Mouse (Mus musculus) kidney, embryonic 14.5 days (tissue): ENCODE measurements at regions not wholly inside any gene's neighbourhood (a gene's known extent, or its start where the extent isn't known, plus 50 kb on each side); places are given as distances from the start of the nearest gene placed in this dataset.
A peak's percentile ranks its signal among the peaks of the same experiment; 100 is the strongest.

Source experiments
- ATAC-seq: fragments of 200-750 bp; cut with Nextera tagmentation; 2 replicates; pipeline ENCODE4 v1.8.0; 2017; ENCODE audit warnings: moderate number of reproducible peaks, mild to moderate bottlenecking, moderate TSS enrichment, moderate library complexity; ENCODE audit not compliant: low FRiP score, low TSS enrichment
- H3K27ac ChIP-seq: fragments of 300-500 bp; sonication (generic); 2 replicates; pipeline ENCODE4 v1.5.1; 2014; ENCODE audit warnings: low read depth, mild to moderate bottlenecking, low read length, moderate library complexity, mixed read lengths
- H3K27me3 ChIP-seq: fragments of 300-500 bp; sonication (generic); 2 replicates; pipeline ENCODE4 v1.6.1; 2014; ENCODE audit warnings: mild to moderate bottlenecking, low read length; ENCODE audit not compliant: control insufficient read depth, insufficient read depth
- H3K36me3 ChIP-seq: fragments of 300-500 bp; sonication (generic); 2 replicates; pipeline ENCODE4 v1.6.1; 2014; ENCODE audit warnings: low read length, mixed read lengths; ENCODE audit not compliant: control insufficient read depth, insufficient read depth
- H3K4me1 ChIP-seq: fragments of 300-500 bp; sonication (generic); 2 replicates; pipeline ENCODE4 v1.6.1; 2014; ENCODE audit warnings: low read length, mixed read lengths; ENCODE audit not compliant: control insufficient read depth, insufficient read depth
- H3K4me2 ChIP-seq: fragments of 300-500 bp; sonication (generic); replicated peaks from 2 replicates; pipeline ENCODE4 v1.6.1; 2014; ENCODE audit warnings: low read depth, mild to moderate bottlenecking, low read length
- H3K4me3 ChIP-seq: fragments of 300-500 bp; sonication (generic); 2 replicates; pipeline ENCODE4 v1.5.1; 2014; ENCODE audit warnings: mild to moderate bottlenecking, low read length
- H3K9ac ChIP-seq: fragments of 300-500 bp; sonication (generic); 2 replicates; pipeline ENCODE4 v1.6.1; 2014; ENCODE audit warnings: low read depth, mild to moderate bottlenecking, low read length, moderate library complexity
- H3K9me3 ChIP-seq: fragments of 300-500 bp; sonication (generic); 2 replicates; pipeline ENCODE4 v1.6.1; 2016; ENCODE audit warnings: low read length; ENCODE audit not compliant: control insufficient read depth
- WGBS: fragments of 180-500 bp; shearing (Covaris S2); extraction: QIAGEN DNeasy Blood & Tissue Kit; methylation state at CpG from one replicate; pipeline ENCODE4 v1.1.7; 2014; 5-methylcytosine and 5-hydroxymethylcytosine counted together

GRCm38 (mm10) chr11:19111916-19112575 is 93.3 kb upstream of the Meis1 start:
- Histone ChIP-seq H3K27ac (no peak overlapping the region), H3K27me3 (no peaks in the 10 kb centered on the region), H3K4me2 (no peak overlapping the region), H3K36me3 (no peaks in the 10 kb centered on the region), H3K4me3 (no peak overlapping the region), H3K4me1 (no peaks in the 10 kb centered on the region), H3K9me3 (no peaks in the 10 kb centered on the region), H3K9ac (no peak overlapping the region)
- ATAC-seq = no peak
- 48% methylated on average over 7 of the region's 7 CpGs for WGBS

- 56% methylated on average over 2 of the region's 2 CpGs for whole genome bisulfite sequencing
Observed at GRCm38 (mm10) chr11:19117121-19117520, 98.3 kb upstream of the Meis1 start.

GRCm38 (mm10) chr11:19118258-19118657 is 99.5 kb upstream of the Meis1 start:
- Histone ChIP-seq H3K27me3 (no peaks in the 10 kb centered on the region), H3K27ac (no peak overlapping the region), H3K4me1 (peaks cover 9% of the 10 kb centered on the region), H3K9me3 (no peaks in the 10 kb centered on the region), H3K36me3 (no peaks in the 10 kb centered on the region), H3K9ac (no peak overlapping the region), H3K4me3 (no peak overlapping the region), H3K4me2 (no peak overlapping the region)
- 82% methylated on average over 4 of the region's 4 CpGs for WGBS
- ATAC-seq = no peak

More at GRCm38 (mm10) chr11:19117121-19117520, 98.3 kb upstream of the Meis1 start:
- no peak overlapping the region for H3K27ac ChIP-seq
- H3K27me3 ChIP-seq = no peaks in the 10 kb centered on the region
- peaks cover 9% of the 10 kb centered on the region for H3K4me1 ChIP-seq
- no peak overlapping the region for H3K4me3 ChIP-seq
- no peak for ATAC-seq
- H3K9me3 ChIP-seq = no peaks in the 10 kb centered on the region
- no peak overlapping the region for H3K9ac ChIP-seq
- H3K36me3 ChIP-seq = no peaks in the 10 kb centered on the region
- H3K4me2 ChIP-seq = no peak overlapping the region

DNA sequence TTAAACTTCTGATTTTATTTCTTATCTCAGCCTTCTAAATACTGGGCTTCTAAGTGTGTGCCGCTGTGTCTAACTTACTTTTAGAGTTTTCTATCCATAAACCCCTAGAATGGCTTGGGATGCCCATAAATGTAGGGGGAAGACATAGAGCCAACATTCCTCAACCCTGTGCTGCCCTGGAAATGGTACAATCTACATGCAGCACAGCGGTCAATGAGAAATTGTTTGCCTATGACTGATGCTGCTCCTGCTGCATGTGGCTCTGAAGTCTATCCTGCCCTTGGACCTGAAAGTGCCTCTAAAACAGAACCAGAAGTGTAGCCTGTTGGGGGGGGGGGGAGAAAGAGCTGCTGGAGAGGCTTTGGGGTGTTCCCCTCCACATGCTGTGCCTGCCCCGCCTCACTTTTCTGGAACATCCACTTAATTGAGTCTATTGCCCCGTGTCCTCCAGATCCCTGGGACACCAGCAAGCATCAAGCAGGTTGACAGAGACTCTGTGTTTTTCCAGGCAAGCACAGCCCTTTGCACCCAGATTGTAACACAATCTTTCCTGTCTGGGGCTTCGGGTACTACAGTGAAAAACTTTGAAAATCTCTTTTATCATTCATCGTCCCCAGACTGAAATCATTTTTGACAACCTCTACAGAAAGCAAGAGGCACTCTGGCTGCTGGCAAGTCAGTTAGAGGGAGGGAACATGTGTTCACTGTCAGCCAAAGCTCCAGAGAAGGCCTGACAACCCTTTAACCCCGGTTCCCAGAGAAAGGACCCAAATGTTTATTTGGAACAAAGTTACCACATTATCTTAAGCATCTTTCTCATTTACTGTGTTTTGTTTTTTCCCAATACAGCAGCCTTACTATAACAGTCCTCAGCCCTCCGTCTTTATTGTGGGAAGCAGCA is 101.4 kb upstream of the Meis1 start:
- WGBS = 46% methylated on average over 8 of the region's 8 CpGs
- no peak overlapping the region for H3K9ac ChIP-seq
- H3K27me3 ChIP-seq = no peaks in the 10 kb centered on the region
- H3K4me1 ChIP-seq = peaks cover 9% of the 10 kb centered on the region
- H3K27ac ChIP-seq = no peak overlapping the region; the same call in 1 of the 2 replicates
- H3K9me3 ChIP-seq = no peaks in the 10 kb centered on the region
- H3K4me3 ChIP-seq = no peak overlapping the region
- H3K36me3 ChIP-seq = no peaks in the 10 kb centered on the region
- H3K4me2 ChIP-seq = no peak overlapping the region
- peak; percentile 69; the same call in 1 of the 2 replicates for ATAC-seq

GRCm38 (mm10) chr11:19120871-19121270 is 102.1 kb upstream of the Meis1 start:
- Histone ChIP-seq H3K36me3 (no peaks in the 10 kb centered on the region), H3K4me2 (no peak overlapping the region), H3K4me1 (peaks cover 9% of the 10 kb centered on the region), H3K9me3 (no peaks in the 10 kb centered on the region), H3K4me3 (no peak overlapping the region), H3K27ac (peak overlapping the region; percentile 18), H3K27me3 (no peaks in the 10 kb centered on the region), H3K9ac (no peak overlapping the region)
- WGBS = 62% methylated on average over 3 of the region's 3 CpGs
- ATAC-seq = no peak

GRCm38 (mm10) chr11:19135375-19136050 is 116.7 kb upstream of the Meis1 start:
- Histone ChIP-seq H3K9me3 (no peaks in the 10 kb centered on the region), H3K27ac (no peak overlapping the region), H3K4me2 (no peak overlapping the region), H3K9ac (no peak overlapping the region), H3K4me1 (no peaks in the 10 kb centered on the region), H3K4me3 (no peak overlapping the region), H3K27me3 (no peaks in the 10 kb centered on the region), H3K36me3 (no peaks in the 10 kb centered on the region)
- 48% methylated on average over 2 of the region's 2 CpGs for WGBS
- ATAC-seq = no peak

DNA sequence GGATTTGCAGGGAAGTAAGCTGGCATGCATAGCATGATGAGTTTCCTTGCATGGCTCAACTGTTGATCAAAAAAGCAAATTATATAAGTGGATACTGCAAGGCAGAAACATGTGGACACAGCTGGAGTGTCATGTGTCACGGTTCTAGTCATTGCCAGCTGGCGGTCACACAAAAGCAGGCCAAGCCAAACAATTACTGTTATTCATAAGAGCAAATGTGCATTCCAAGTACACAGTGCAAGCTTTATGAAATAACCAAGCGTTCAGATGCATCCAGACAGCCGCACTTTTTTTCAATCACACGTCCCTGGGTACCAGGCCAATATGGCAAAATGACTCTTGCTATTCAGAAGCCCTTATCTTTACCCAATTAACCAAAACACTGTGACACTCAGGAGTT is 119.6 kb upstream of the Meis1 start:
- Histone ChIP-seq H3K4me1 (no peaks in the 10 kb centered on the region), H3K9ac (no peak overlapping the region), H3K27me3 (no peaks in the 10 kb centered on the region), H3K9me3 (no peaks in the 10 kb centered on the region), H3K27ac (no peak overlapping the region), H3K4me2 (no peak overlapping the region), H3K4me3 (no peak overlapping the region), H3K36me3 (no peaks in the 10 kb centered on the region)
- ATAC-seq = no peak
- 72% methylated on average over 5 of the region's 5 CpGs for WGBS

GRCm38 (mm10) chr11:19138831-19139230 is 120.0 kb upstream of the Meis1 start:
- no peaks in the 10 kb centered on the region for H3K27me3 ChIP-seq
- H3K9me3 ChIP-seq = no peaks in the 10 kb centered on the region
- H3K4me2 ChIP-seq = no peak overlapping the region
- H3K27ac ChIP-seq = no peak overlapping the region
- H3K9ac ChIP-seq = no peak overlapping the region
- no peak overlapping the region for H3K4me3 ChIP-seq
- ATAC-seq = no peak
- WGBS = 83% methylated on average over 2 of the region's 2 CpGs
- no peaks in the 10 kb centered on the region for H3K4me1 ChIP-seq
- H3K36me3 ChIP-seq = no peaks in the 10 kb centered on the region
